Mouse (Mus musculus) megakaryocyte, embryonic 14.5 days (primary cell): Measurements from ENCODE around the gene Epb41l2. TPM values are rescaled to one million over a fixed set of nuclear protein-coding genes. Genes with fewer than 3 reads are reported as not detected.

Experiments
- H3K27me3 ChIP-seq: replicated peaks from 2 replicates; pipeline ENCODE3; 2012; ENCODE audit warnings: inconsistent platforms
- H3K36me3 ChIP-seq: replicated peaks from 2 replicates; pipeline ENCODE3; 2012; ENCODE audit warnings: low read length, inconsistent platforms, mixed read lengths
- H3K4me1 ChIP-seq: 2 replicates; pipeline ENCODE4 v1.6.1; 2012; ENCODE audit warnings: inconsistent platforms
- H3K4me3 ChIP-seq: replicated peaks from 2 replicates; pipeline ENCODE3; 2012; ENCODE audit warnings: moderate library complexity, mild to moderate bottlenecking, inconsistent platforms
- H3K9me3 ChIP-seq: 2 replicates; pipeline ENCODE4 v1.6.1; 2012; ENCODE audit warnings: inconsistent platforms
- FLI1 ChIP-seq: IDR thresholded peaks from 2 replicates; pipeline ENCODE4 v1.6.1; 2012; ENCODE audit warnings: low read length, inconsistent platforms, mixed read lengths
- GATA1 ChIP-seq: IDR thresholded peaks from 3 replicates; pipeline ENCODE4 v1.6.1; 2012; ENCODE audit warnings: mixed read lengths, low read length, inconsistent platforms, borderline replicate concordance
- polyA plus RNA-seq: library from polyadenylated mRNA; stranded (reverse); fragments of >175 nt; gene quantifications from 2 replicates; pipeline ENCODE4 v1.2.3, GENCODE M21; 2012; ENCODE audit warnings: low replicate concordance; ENCODE audit not compliant: insufficient read depth

The Epb41l2 gene
- polyA plus RNA-seq, 1 experiment = 33.7 TPM

DNA sequence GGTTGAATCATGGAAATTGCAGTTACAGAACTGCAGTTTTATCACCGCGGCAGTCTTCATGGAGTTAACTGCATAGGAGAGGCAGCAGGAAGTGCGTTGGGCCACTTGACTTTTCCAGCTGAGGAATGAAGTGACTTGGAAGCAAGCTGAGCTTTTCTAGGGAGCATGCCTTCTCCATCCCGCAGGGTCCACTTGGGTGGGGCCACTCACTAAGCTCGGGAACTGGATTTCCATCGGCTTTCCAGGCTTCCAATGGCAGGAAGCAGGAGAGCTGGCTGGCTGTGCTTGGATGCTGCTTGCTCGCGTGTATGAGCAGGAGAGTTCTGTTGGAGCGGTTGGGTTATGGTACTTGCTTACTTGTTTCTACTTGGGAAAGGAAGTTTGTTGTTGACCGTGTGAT is 72.8 kb downstream of the Epb41l2 start:
- Histone ChIP-seq H3K4me1 (peaks cover 68% of the 10 kb centered on the region), H3K36me3 (peaks cover 3% of the 10 kb centered on the region), H3K4me3 (no peak overlapping the region), H3K9me3 (no peaks in the 10 kb centered on the region), H3K27me3 (no peaks in the 10 kb centered on the region)
- TF ChIP-seq GATA1 (no peak), FLI1 (no peak)

- Histone ChIP-seq H3K27me3 (no peaks in the 10 kb centered on the region), H3K9me3 (no peaks in the 10 kb centered on the region), H3K4me1 (peaks cover 67% of the 10 kb centered on the region), H3K4me3 (no peak overlapping the region), H3K36me3 (peaks cover 3% of the 10 kb centered on the region)
- no peak for TF ChIP-seq GATA1
- no peak for TF ChIP-seq FLI1
Observed at GRCm38 (mm10) chr10:25432938-25433337, 73.3 kb downstream of the Epb41l2 start.

GRCm38 (mm10) chr10:25433524-25433923 is 73.9 kb downstream of the Epb41l2 start:
- H3K4me3 ChIP-seq = no peak overlapping the region
- no peaks in the 10 kb centered on the region for H3K27me3 ChIP-seq
- no peak for TF ChIP-seq GATA1
- TF ChIP-seq FLI1 = no peak
- no peaks in the 10 kb centered on the region for H3K9me3 ChIP-seq
- peaks cover 68% of the 10 kb centered on the region for H3K4me1 ChIP-seq
- peaks cover 3% of the 10 kb centered on the region for H3K36me3 ChIP-seq

- Histone ChIP-seq H3K4me3 (peak overlapping the region; percentile 85), H3K9me3 (no peaks in the 10 kb centered on the region), H3K4me1 (peaks cover 73% of the 10 kb centered on the region), H3K27me3 (no peaks in the 10 kb centered on the region), H3K36me3 (peaks cover 3% of the 10 kb centered on the region)
- no peak for TF ChIP-seq FLI1
- no peak for TF ChIP-seq GATA1
Observed at GRCm38 (mm10) chr10:25434358-25435044, 74.9 kb downstream of the Epb41l2 start.

- Histone ChIP-seq H3K27me3 (no peaks in the 10 kb centered on the region), H3K9me3 (no peaks in the 10 kb centered on the region), H3K4me1 (peaks cover 73% of the 10 kb centered on the region), H3K36me3 (peaks cover 9% of the 10 kb centered on the region), H3K4me3 (no peak overlapping the region)
- TF ChIP-seq GATA1 (no peak), FLI1 (no peak)
Observed at GRCm38 (mm10) chr10:25436703-25437401, 77.3 kb downstream of the Epb41l2 start.

DNA sequence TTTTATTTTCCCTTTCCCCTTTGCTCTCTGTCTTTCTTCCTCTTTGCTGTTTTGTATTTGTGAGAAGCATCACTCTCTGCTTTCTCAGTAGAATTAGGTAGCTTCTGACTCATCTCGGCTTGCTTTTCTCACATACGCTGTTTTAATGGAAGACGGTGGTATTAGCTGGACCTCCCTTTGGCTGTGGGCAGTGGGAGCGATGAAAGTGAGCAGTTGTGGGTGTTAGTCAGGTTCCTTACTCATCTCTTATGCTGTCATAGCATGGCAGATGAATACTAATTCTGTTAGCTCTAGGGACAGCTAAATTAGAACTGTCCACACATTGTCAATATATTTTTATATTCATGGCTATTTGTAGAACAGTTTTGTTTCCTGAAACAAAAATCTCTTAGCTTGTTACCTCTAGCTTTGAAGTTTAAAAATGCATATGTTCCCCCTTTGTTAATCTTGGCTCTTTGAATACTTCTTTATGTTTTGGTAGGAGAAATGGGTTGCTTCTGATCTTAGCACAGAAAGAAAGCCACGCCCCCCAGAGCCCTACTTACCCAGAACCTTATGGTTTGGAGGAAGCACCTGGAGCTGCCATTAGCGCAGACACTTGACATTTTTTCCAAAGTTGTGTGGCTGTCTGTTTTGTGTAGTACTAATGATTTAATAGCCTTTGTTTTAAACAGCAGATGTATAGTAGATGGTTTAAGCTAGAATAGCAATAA is 78.1 kb downstream of the Epb41l2 start:
- no peaks in the 10 kb centered on the region for H3K9me3 ChIP-seq
- peaks cover 7% of the 10 kb centered on the region for H3K36me3 ChIP-seq
- H3K4me1 ChIP-seq = peaks cover 67% of the 10 kb centered on the region
- TF ChIP-seq FLI1 = no peak
- TF ChIP-seq GATA1 = no peak
- no peaks in the 10 kb centered on the region for H3K27me3 ChIP-seq
- H3K4me3 ChIP-seq = no peak overlapping the region

DNA sequence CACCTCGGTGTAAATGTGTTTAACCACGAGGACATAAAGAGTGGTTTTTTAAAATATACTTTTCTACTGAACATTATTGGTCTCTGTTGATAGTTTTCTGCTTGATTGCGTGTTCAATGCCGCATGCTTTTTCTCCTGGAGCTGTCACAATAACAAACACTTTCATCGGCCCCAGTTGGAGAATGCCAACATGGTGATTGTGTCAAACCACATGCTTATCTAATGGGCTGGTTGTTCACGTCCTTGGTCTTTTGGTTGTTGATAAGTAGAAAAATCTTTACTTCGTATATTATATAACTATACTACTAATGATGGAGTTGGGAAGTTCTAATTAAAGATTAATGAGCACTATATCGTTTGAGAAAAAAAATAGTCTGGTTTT is 78.7 kb downstream of the Epb41l2 start:
- Histone ChIP-seq H3K4me1 (peaks cover 62% of the 10 kb centered on the region), H3K9me3 (no peaks in the 10 kb centered on the region), H3K27me3 (no peaks in the 10 kb centered on the region), H3K36me3 (peaks cover 7% of the 10 kb centered on the region), H3K4me3 (no peak overlapping the region)
- TF ChIP-seq FLI1 (no peak), GATA1 (no peak)

GRCm38 (mm10) chr10:25439163-25439562 is 79.6 kb downstream of the Epb41l2 start:
- H3K36me3 ChIP-seq = peaks cover 16% of the 10 kb centered on the region
- H3K4me1 ChIP-seq = peaks cover 57% of the 10 kb centered on the region
- TF ChIP-seq FLI1 (no peak), GATA1 (no peak)
- no peak overlapping the region for H3K4me3 ChIP-seq
- H3K27me3 ChIP-seq = no peaks in the 10 kb centered on the region
- H3K9me3 ChIP-seq = no peaks in the 10 kb centered on the region

DNA sequence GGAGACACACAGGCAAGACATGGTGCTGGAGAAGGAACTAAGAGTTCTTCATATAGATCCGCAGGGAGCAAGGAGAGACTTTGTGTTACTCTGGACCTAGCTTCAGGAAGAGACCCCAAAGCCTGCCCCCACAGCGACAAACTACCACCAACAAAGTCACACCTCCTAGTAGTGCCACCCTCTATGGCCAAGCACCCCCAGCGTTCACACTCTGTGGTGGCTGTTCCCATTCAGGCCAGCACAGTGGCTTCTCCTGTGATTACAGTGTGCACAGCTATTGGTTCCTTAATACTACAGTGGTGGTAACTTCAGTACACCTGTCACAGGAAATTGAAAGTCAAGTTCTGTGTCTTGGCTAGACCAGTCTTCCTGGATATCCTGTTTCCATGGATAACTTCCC is 80.3 kb downstream of the Epb41l2 start:
- peaks cover 22% of the 10 kb centered on the region for H3K36me3 ChIP-seq
- H3K4me3 ChIP-seq = no peak overlapping the region
- no peaks in the 10 kb centered on the region for H3K27me3 ChIP-seq
- H3K4me1 ChIP-seq = peaks cover 56% of the 10 kb centered on the region
- TF ChIP-seq GATA1 (no peak), FLI1 (no peak)
- H3K9me3 ChIP-seq = no peaks in the 10 kb centered on the region

- no peak overlapping the region for H3K4me3 ChIP-seq
- no peak for TF ChIP-seq FLI1
- no peak for TF ChIP-seq GATA1
- no peaks in the 10 kb centered on the region for H3K9me3 ChIP-seq
- peaks cover 51% of the 10 kb centered on the region for H3K4me1 ChIP-seq
- H3K27me3 ChIP-seq = no peaks in the 10 kb centered on the region
- H3K36me3 ChIP-seq = peaks cover 29% of the 10 kb centered on the region
Observed at GRCm38 (mm10) chr10:25441405-25441804, 81.8 kb downstream of the Epb41l2 start.
